Mouse (Mus musculus) left cerebral cortex, adult 11 months (tissue): Measurements from ENCODE around the gene Lrrc8b.
A peak's percentile ranks its signal among the peaks of the same experiment; 100 is the strongest.

Source experiments
- DNase-seq: peaks from one replicate; pipeline ENCODE4 v3.0.0; 2022; ENCODE audit warnings: low spot score

Gene Lrrc8b

GRCm38 (mm10) chr5:105519096-105519975 lies 103.8 kb downstream of the Lrrc8b start, which contains the start of gene Lrrc8c:
Lrrc8c (plus strand) TSS chr5:105519388.
- DNase-seq: peak; percentile 78

- no peak for DNase-seq
Observed at GRCm38 (mm10) chr5:105519976-105520300, 104.4 kb downstream of the Lrrc8b start.

GRCm38 (mm10) chr5:105520442-105520965 lies 104.9 kb downstream of the Lrrc8b start:
- no peak for DNase-seq

DNA sequence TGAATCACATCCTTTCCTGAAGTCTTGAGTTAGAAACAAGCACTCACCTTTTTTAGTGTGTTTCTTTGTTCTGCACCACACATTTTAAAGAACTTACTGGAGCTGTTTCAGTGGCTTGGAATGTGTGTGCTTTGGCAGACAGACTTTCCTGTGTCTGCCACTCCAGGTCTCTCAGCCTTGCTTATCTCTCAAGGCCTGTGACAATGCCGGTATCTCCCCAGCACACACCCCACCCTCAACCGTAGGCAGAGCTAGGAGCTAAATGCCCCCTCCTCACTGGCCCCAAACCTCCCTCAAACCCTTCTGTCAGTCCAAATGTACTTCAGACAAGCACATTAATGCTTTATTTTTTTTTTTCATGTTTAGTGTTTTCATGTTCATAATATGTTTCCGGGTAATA lies 107.9 kb downstream of the Lrrc8b start:
- no peak for DNase-seq

- DNase-seq: no peak
Observed at GRCm38 (mm10) chr5:105525004-105525403, 109.4 kb downstream of the Lrrc8b start.

- DNase-seq: no peak
Observed at GRCm38 (mm10) chr5:105526107-105526645, 110.6 kb downstream of the Lrrc8b start.

DNA sequence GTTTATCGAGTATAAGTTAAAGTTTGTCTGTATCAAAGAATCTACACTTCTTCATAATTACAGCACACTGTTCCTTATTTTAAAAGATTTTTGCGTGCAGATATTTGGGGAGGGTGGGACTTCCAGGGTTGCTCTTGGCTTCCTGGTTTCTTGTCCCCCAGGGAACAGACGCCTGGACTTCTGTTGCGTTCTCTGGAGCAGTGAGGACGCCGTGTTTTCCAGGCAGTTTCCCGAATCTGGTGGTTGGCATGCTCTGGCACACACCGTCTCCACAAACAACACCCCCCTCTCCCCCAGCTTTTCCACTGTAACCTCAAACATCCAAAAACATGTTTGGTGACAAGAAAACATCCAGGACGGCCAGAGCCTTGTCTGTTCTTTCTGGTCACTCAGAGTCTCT lies 111.2 kb downstream of the Lrrc8b start:
- DNase-seq: no peak

GRCm38 (mm10) chr5:105527477-105528331 lies 112.1 kb downstream of the Lrrc8b start:
- DNase-seq: no peak

DNA sequence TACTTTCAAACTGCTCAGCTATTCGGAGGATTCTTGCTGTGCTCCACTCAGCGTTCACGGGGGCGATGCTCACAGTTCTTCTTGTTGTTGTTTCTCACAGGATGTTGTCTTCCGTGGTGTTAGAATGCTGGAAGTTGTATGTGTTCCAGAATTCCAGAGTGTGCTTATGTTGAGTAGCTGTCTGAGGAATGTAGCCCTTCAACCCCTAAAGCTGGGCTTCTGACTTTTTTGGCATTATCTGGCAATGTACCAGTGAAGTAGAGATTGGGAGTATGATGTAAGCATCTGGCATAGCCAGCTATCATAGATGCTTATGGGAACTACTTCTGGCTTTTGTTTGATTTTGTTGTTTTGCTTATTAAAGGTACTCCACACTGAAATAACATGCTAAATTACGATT lies 115.0 kb downstream of the Lrrc8b start:
- DNase-seq: no peak

DNA sequence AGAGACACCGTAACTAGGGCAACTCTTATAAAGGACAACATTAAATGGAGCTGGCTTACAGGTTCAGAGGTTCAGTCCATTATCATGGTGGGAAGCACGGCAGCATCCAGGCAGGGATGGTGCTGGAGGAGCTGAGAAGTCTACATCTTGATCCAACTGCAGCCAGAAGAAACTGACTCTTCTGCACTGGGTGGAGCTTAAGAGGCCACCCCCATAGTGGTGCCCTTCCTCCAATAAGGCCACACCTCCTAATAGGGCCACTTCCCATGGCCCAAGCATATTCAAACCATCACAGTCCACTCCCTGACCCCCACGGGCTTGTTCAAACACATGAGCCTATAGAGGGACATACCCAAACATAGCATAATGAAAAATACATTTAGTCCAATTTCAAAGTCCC lies 119.6 kb downstream of the Lrrc8b start:
- DNase-seq: no peak

DNA sequence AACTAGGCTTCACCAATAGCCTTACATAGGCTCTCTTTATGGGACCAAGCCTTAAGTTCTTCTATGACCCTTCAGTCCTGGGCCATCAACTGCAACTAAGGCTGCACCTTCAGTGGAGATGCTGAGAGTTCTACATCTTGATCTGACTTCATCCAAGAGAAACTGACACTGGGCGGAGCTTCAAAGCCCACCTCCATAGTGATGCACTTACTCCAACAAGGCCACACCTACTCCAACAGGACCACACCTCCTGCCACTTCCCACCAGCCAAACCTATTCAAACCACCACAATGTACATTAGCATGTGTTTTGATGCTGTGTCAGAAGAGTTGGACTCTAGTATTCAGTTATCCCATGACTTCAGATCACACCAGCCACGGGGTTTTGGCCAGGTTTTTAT lies 120.6 kb downstream of the Lrrc8b start:
- DNase-seq: no peak

- no peak for DNase-seq
Observed at GRCm38 (mm10) chr5:105537101-105537723, 121.6 kb downstream of the Lrrc8b start.
